Mouse (Mus musculus): ENCODE data around the gene Crlf1.
A peak's percentile ranks its signal among the peaks of the same experiment; 100 is the strongest.

GRCm38 (mm10) chr8:70530314-70530713 lies 37.4 kb downstream of the Crlf1 start:
- TF ChIP-seq CTCF (IDR thresholded peaks at IDR 0.05; ENCODE audit: low read depth, low read length) = peak; percentile 43
- no peak for TF ChIP-seq EP300 (IDR thresholded peaks at IDR 0.05; ENCODE audit: insufficient read depth, low read depth, low read length)

All from ES-Bruce4 (cell line).